ENCODE assay signal across 8 mouse cellular contexts in genomic region chr4:155473319-155473718, GRCm38 (mm10). TPM values are rescaled to one million over a fixed set of nuclear protein-coding genes. Genes with fewer than 3 reads are reported as not detected.
DNase-seq lines count a peak whose midpoint lies in the region; ATAC-seq and TF ChIP-seq lines count a peak whose summit lies in the region.
"Had no signal": no experiment of that assay in that cellular context is flagged by ENCODE, and none has a peak within 500 bp of the region (broad histone marks: within the 10 kb centered on the region; RNA-seq: fewer than 3 reads in every experiment).

No protein-coding gene starts in this region.

- TF ChIP-seq POLR2A in thymus, adult 2 months (IDR thresholded peaks at IDR 0.05; ENCODE audit: control insufficient read depth, extremely low read depth, insufficient read depth, low read length, poor library complexity): no peak

- H3K9ac ChIP-seq in midbrain, postnatal 0 days (replicated peaks; ENCODE audit: low read length, poor library complexity, severe bottlenecking): no peak overlapping the region
- H3K9ac ChIP-seq in midbrain, embryonic 16.5 days (ENCODE audit: low read depth, low read length): no peak overlapping the region
- no peak overlapping the region for H3K9ac ChIP-seq in heart, embryonic 12.5 days
- no peak overlapping the region for H3K9ac ChIP-seq in stomach, postnatal 0 days (ENCODE audit: low read length)

- peaks cover 4% of the 10 kb centered on the region; the same call in 1 of the 2 replicates for H3K27me3 ChIP-seq in midbrain, postnatal 0 days (ENCODE audit: insufficient read depth, low read length)
- H3K27me3 ChIP-seq in midbrain, embryonic 16.5 days (ENCODE audit: control insufficient read depth, insufficient read depth, low read depth, low read length): no peaks in the 10 kb centered on the region
- peaks cover 35% of the 10 kb centered on the region for H3K27me3 ChIP-seq in heart, embryonic 12.5 days (replicated peaks)
- H3K27me3 ChIP-seq in stomach, postnatal 0 days (ENCODE audit: control insufficient read depth, insufficient read depth, low read length): no peaks in the 10 kb centered on the region
- H3K27me3 ChIP-seq in thymus, adult 2 months (ENCODE audit: control insufficient read depth, insufficient read depth, low read length): no peaks in the 10 kb centered on the region

- TF ChIP-seq CTCF in midbrain, postnatal 0 days (IDR thresholded peaks at IDR 0.05): no peak
- no peak for TF ChIP-seq CTCF in stomach, postnatal 0 days (IDR thresholded peaks at IDR 0.05; ENCODE audit: low read depth)
- no peak for TF ChIP-seq CTCF in thymus, adult 2 months (IDR thresholded peaks at IDR 0.05; ENCODE audit: borderline replicate concordance, control insufficient read depth, extremely low read depth, insufficient read depth, low read length, poor library complexity)

- no peak for ATAC-seq in midbrain, postnatal 0 days (ENCODE audit: low FRiP score)
- no peak for ATAC-seq in midbrain, embryonic 16.5 days
- ATAC-seq in heart, embryonic 12.5 days (ENCODE audit: insufficient number of reproducible peaks, low FRiP score): peak; percentile 49
- ATAC-seq in stomach, postnatal 0 days (ENCODE audit: low FRiP score, low TSS enrichment): peak; percentile 13; the same call in 1 of the 2 replicates

- WGBS in midbrain, postnatal 0 days: 54% methylated on average over 5 of the region's 5 CpGs
- WGBS in midbrain, embryonic 16.5 days: 52% methylated on average over 5 of the region's 5 CpGs
- 39% methylated on average over 5 of the region's 5 CpGs for WGBS in heart, embryonic 12.5 days
- WGBS in stomach, postnatal 0 days: 23% methylated on average over 5 of the region's 5 CpGs
- WGBS in thymus, adult 2 months: 74% methylated on average over 5 of the region's 5 CpGs

- no peaks in the 10 kb centered on the region for H3K36me3 ChIP-seq in midbrain, postnatal 0 days (ENCODE audit: insufficient read depth, low read length)
- no peaks in the 10 kb centered on the region for H3K36me3 ChIP-seq in midbrain, embryonic 16.5 days (ENCODE audit: control insufficient read depth, insufficient read depth, low read length)
- no peaks in the 10 kb centered on the region for H3K36me3 ChIP-seq in heart, embryonic 12.5 days
- no peaks in the 10 kb centered on the region for H3K36me3 ChIP-seq in stomach, postnatal 0 days (ENCODE audit: control insufficient read depth, insufficient read depth, low read length)
- no peaks in the 10 kb centered on the region for H3K36me3 ChIP-seq in thymus, adult 2 months (ENCODE audit: control insufficient read depth, insufficient read depth, low read length)

- H3K27ac ChIP-seq in midbrain, postnatal 0 days (ENCODE audit: low read depth, low read length): no peak overlapping the region
- H3K27ac ChIP-seq in midbrain, embryonic 16.5 days (ENCODE audit: low read length): no peak overlapping the region
- no peak overlapping the region for H3K27ac ChIP-seq in heart, embryonic 12.5 days (ENCODE audit: poor library complexity, severe bottlenecking)
- H3K27ac ChIP-seq in stomach, postnatal 0 days (replicated peaks): no peak overlapping the region
- H3K27ac ChIP-seq in thymus, adult 2 months (ENCODE audit: control insufficient read depth, insufficient read depth, low read length): no peak overlapping the region

- DNase-seq in midbrain, postnatal 0 days (ENCODE audit: low spot score): peak; percentile 58
- DNase-seq in brain, adult 2 months (ENCODE audit: low read depth, low spot score): peak; percentile 85
- no peak for DNase-seq in stomach, postnatal 0 days (ENCODE audit: low spot score)
- no peak for DNase-seq in right cerebral cortex, postnatal 14 days
- no peak for DNase-seq in thymus, adult 2 months

- H3K4me2 ChIP-seq in midbrain, postnatal 0 days (ENCODE audit: low read depth, low read length, poor library complexity, severe bottlenecking): no peak overlapping the region
- no peak overlapping the region for H3K4me2 ChIP-seq in midbrain, embryonic 16.5 days (ENCODE audit: low read length)
- H3K4me2 ChIP-seq in heart, embryonic 12.5 days: no peak overlapping the region
- no peak overlapping the region for H3K4me2 ChIP-seq in stomach, postnatal 0 days (replicated peaks; ENCODE audit: low read depth)

- no peaks in the 10 kb centered on the region for H3K4me1 ChIP-seq in midbrain, postnatal 0 days (ENCODE audit: insufficient read depth, low read length)
- peaks cover 2% of the 10 kb centered on the region; the same call in 1 of the 2 replicates for H3K4me1 ChIP-seq in midbrain, embryonic 16.5 days (ENCODE audit: control insufficient read depth, insufficient read depth, low read length)
- H3K4me1 ChIP-seq in heart, embryonic 12.5 days (replicated peaks): peaks cover 19% of the 10 kb centered on the region
- no peaks in the 10 kb centered on the region for H3K4me1 ChIP-seq in stomach, postnatal 0 days (replicated peaks; ENCODE audit: control insufficient read depth, insufficient read depth)
- peaks cover 11% of the 10 kb centered on the region for H3K4me1 ChIP-seq in thymus, adult 2 months (replicated peaks; ENCODE audit: control insufficient read depth, insufficient read depth, low read length)

- no peaks in the 10 kb centered on the region for H3K9me3 ChIP-seq in midbrain, postnatal 0 days (ENCODE audit: low read length)
- no peaks in the 10 kb centered on the region for H3K9me3 ChIP-seq in midbrain, embryonic 16.5 days (replicated peaks; ENCODE audit: control insufficient read depth, low read length, poor library complexity, severe bottlenecking)
- H3K9me3 ChIP-seq in heart, embryonic 12.5 days (replicated peaks): no peaks in the 10 kb centered on the region
- H3K9me3 ChIP-seq in stomach, postnatal 0 days (ENCODE audit: control insufficient read depth, low read length): no peaks in the 10 kb centered on the region

- no peak for TF ChIP-seq EP300 in stomach, postnatal 0 days (optimal IDR thresholded peaks at IDR 0.05)

- no peak overlapping the region for H3K4me3 ChIP-seq in midbrain, postnatal 0 days (ENCODE audit: low read depth, low read length)
- no peak overlapping the region for H3K4me3 ChIP-seq in midbrain, embryonic 16.5 days (ENCODE audit: low read depth, low read length)
- H3K4me3 ChIP-seq in heart, embryonic 12.5 days: no peak overlapping the region
- no peak overlapping the region for H3K4me3 ChIP-seq in stomach, postnatal 0 days (ENCODE audit: low read depth, low read length)
- H3K4me3 ChIP-seq in thymus, adult 2 months (ENCODE audit: control insufficient read depth, insufficient read depth, low read length): no peak overlapping the region

RNA-seq across cellular contexts. Expression of gene Tmem52, which starts 4.4 kb away (rescaled TPM):
- 1.5 and 2.1 TPM in 2 replicates for total RNA-seq in midbrain, postnatal 0 days (2014; rRNA removed)
- polyA plus RNA-seq in midbrain, postnatal 0 days (2015; fragmentation: Nextera tagmentation; extraction: Ambion mirVana): 0.33 TPM in 1 of 2 replicates, not detected in the other
- polyA plus RNA-seq in midbrain, embryonic 16.5 days (2015; fragmentation: Nextera tagmentation; extraction: Ambion mirVana): not detected in 2 replicates
- not detected in 2 replicates for polyA plus RNA-seq in heart, embryonic 12.5 days (2016; fragmentation: Nextera tagmentation; extraction: Ambion mirVana)
- polyA plus RNA-seq in stomach, postnatal 0 days (2015; fragmentation: Nextera tagmentation; extraction: Ambion mirVana): 0.21 TPM in 1 of 2 replicates, not detected in the other
- 0.62 and 2.1 TPM in 2 replicates for polyA plus RNA-seq in thymus, adult 2 months (2012; rRNA removed)
- total RNA-seq: liver, adult 2 months had no signal
- polyA plus RNA-seq: liver, adult 2 months had no signal

RNA-seq across cellular contexts. Expression of gene Gnb1, which starts 17.8 kb away (rescaled TPM):
- total RNA-seq in midbrain, postnatal 0 days (2014; rRNA removed): 405 and 431 TPM in 2 replicates
- 1,405 and 1,414 TPM in 2 replicates for polyA plus RNA-seq in midbrain, postnatal 0 days (2015; fragmentation: Nextera tagmentation; extraction: Ambion mirVana)
- 1,246 and 1,252 TPM in 2 replicates for polyA plus RNA-seq in midbrain, embryonic 16.5 days (2015; fragmentation: Nextera tagmentation; extraction: Ambion mirVana)
- 394 and 400 TPM in 2 replicates for polyA plus RNA-seq in heart, embryonic 12.5 days (2016; fragmentation: Nextera tagmentation; extraction: Ambion mirVana)
- 263 and 272 TPM in 2 replicates for polyA plus RNA-seq in stomach, postnatal 0 days (2015; fragmentation: Nextera tagmentation; extraction: Ambion mirVana)
- 850 and 885 TPM in 2 replicates for polyA plus RNA-seq in thymus, adult 2 months (2012; rRNA removed)

Comparison
In these comparisons a context has a peak if more than half of its experiments do, and no peak if none do; other contexts are left out.
1. ATAC-seq: peak in heart, embryonic 12.5 days (single experiment) and stomach, postnatal 0 days (single experiment); none in midbrain, postnatal 0 days (single experiment) and midbrain, embryonic 16.5 days (single experiment).
2. DNase-seq: peak in midbrain, postnatal 0 days (single experiment) and brain, adult 2 months (single experiment); none in stomach, postnatal 0 days (single experiment), right cerebral cortex, postnatal 14 days (single experiment) and thymus, adult 2 months (single experiment).